Mouse (Mus musculus) CH12.LX (cell line): ENCODE data around the gene Nr5a2. TPM values are rescaled to one million over a fixed set of nuclear protein-coding genes. Genes with fewer than 3 reads are reported as not detected.

Source experiments
- DNase-seq: peaks from one replicate; pipeline ENCODE4 v3.0.0-alpha.2; 2013; ENCODE audit errors: extremely low read depth
- H3K27ac ChIP-seq: 2 replicates; pipeline ENCODE4 v1.5.1; 2012; ENCODE audit warnings: low read depth, mild to moderate bottlenecking, control low read depth, moderate library complexity; ENCODE audit not compliant: insufficient read depth
- H3K27me3 ChIP-seq: replicated peaks from 2 replicates; pipeline ENCODE3; 2012; ENCODE audit warnings: inconsistent platforms
- H3K36me3 ChIP-seq, 2 experiments: replicated peaks in 1 of 2; 2 replicates each; pipeline versions ENCODE3 to v1.6.1; 2012; ENCODE audit warnings: inconsistent platforms in 1 of 2, low read length in 1 of 2, mild to moderate bottlenecking in 1 of 2, mixed read lengths in 1 of 2, moderate library complexity in 1 of 2; ENCODE audit not compliant: control insufficient read depth in 1 of 2, insufficient read depth in 1 of 2
- H3K4me1 ChIP-seq, 2 experiments: 2 replicates each; pipeline ENCODE4 v1.6.1; 2012; ENCODE audit warnings: inconsistent platforms in 1 of 2, moderate library complexity in 1 of 2; ENCODE audit not compliant: insufficient read depth in 2 of 2, control insufficient read depth in 1 of 2
- H3K4me2 ChIP-seq: 2 replicates; pipeline ENCODE4 v1.6.1; 2012; ENCODE audit warnings: low read depth, mild to moderate bottlenecking, control low read depth; ENCODE audit not compliant: poor library complexity, insufficient read depth, severe bottlenecking
- H3K4me3 ChIP-seq, 3 experiments: fragments of 150-350 bp in 1 of 3; sonication (generic) in 1 of 3; replicated peaks in 1 of 3; 2 replicates each; pipeline versions ENCODE3 to v1.5.1; 2011 to 2012; ENCODE audit warnings: low read depth in 2 of 3, low read length in 2 of 3, mild to moderate bottlenecking in 2 of 3, moderate library complexity in 2 of 3, control low read depth in 1 of 3, improper control_type of control experiment in 1 of 3, inconsistent platforms in 1 of 3, mixed read lengths in 1 of 3; ENCODE audit not compliant: poor library complexity in 1 of 3
- H3K79me2 ChIP-seq: replicated peaks from 2 replicates; pipeline ENCODE4 v1.6.1; 2012; ENCODE audit warnings: mild to moderate bottlenecking, moderate library complexity; ENCODE audit not compliant: control insufficient read depth, poor library complexity, insufficient read depth, severe bottlenecking; ENCODE audit errors: extremely low read depth
- H3K9ac ChIP-seq: 2 replicates; pipeline ENCODE4 v1.6.1; 2012; ENCODE audit warnings: low read depth, mild to moderate bottlenecking, control low read depth, moderate library complexity; ENCODE audit not compliant: insufficient read depth
- H3K9me3 ChIP-seq: replicated peaks from 2 replicates; pipeline ENCODE3; 2012; ENCODE audit warnings: low read length, inconsistent platforms, mixed read lengths
- CHD1 ChIP-seq: IDR thresholded peaks from 2 replicates; pipeline ENCODE4 v1.6.1; 2012; ENCODE audit warnings: low read depth, low read length, improper control_type of control experiment, inconsistent platforms
- CHD2 ChIP-seq: IDR thresholded peaks from 2 replicates; pipeline ENCODE4 v1.6.1; 2011; ENCODE audit warnings: low read length, improper control_type of control experiment
- CTCF ChIP-seq, 2 experiments: IDR thresholded peaks in 1 of 2; conservative IDR thresholded peaks in 1 of 2; 2 replicates each; pipeline ENCODE4 v1.5.1; 2011 to 2012; ENCODE audit warnings: low read depth in 2 of 2, low read length in 2 of 2, improper control_type of control experiment in 1 of 2, inconsistent platforms in 1 of 2, mild to moderate bottlenecking in 1 of 2, moderate library complexity in 1 of 2
- ELF1 ChIP-seq: IDR thresholded peaks from 2 replicates; pipeline ENCODE4 v1.6.1; 2014; ENCODE audit warnings: low read depth, mild to moderate bottlenecking, inconsistent platforms, low read length, improper control_type of control experiment
- EP300 ChIP-seq: IDR thresholded peaks from 2 replicates; pipeline ENCODE4 v1.6.1; 2011; ENCODE audit warnings: low read length, improper control_type of control experiment
- HCFC1 ChIP-seq: IDR thresholded peaks from 2 replicates; pipeline ENCODE4 v1.6.1; 2012; ENCODE audit warnings: low read depth, mild to moderate bottlenecking, inconsistent platforms, low read length, improper control_type of control experiment
- IRF4 ChIP-seq: IDR thresholded peaks from 2 replicates; pipeline ENCODE4 v1.6.1; 2014; ENCODE audit warnings: low read depth, mild to moderate bottlenecking, inconsistent platforms, low read length, improper control_type of control experiment
- KAT2A ChIP-seq: IDR thresholded peaks from 2 replicates; pipeline ENCODE4 v1.6.1; 2012; ENCODE audit warnings: low read length, improper control_type of control experiment, inconsistent platforms; ENCODE audit not compliant: insufficient replicate concordance
- MAZ ChIP-seq: IDR thresholded peaks from 2 replicates; pipeline ENCODE4 v1.6.1; 2012; ENCODE audit warnings: low read depth, mild to moderate bottlenecking, inconsistent platforms, low read length, improper control_type of control experiment, moderate library complexity
- MYC ChIP-seq: IDR thresholded peaks from 2 replicates; pipeline ENCODE4 v1.6.1; 2011; ENCODE audit warnings: low read depth, mild to moderate bottlenecking, improper control_type of control experiment, low read length
- NRF1 ChIP-seq: IDR thresholded peaks from 2 replicates; pipeline ENCODE4 v1.6.1; 2014; ENCODE audit warnings: low read depth, mild to moderate bottlenecking, inconsistent platforms, low read length, improper control_type of control experiment, moderate library complexity
- PAX5 ChIP-seq: IDR thresholded peaks from 2 replicates; pipeline ENCODE4 v1.6.1; 2012; ENCODE audit warnings: low read length, inconsistent platforms, mixed read lengths
- POLR2AphosphoS2 ChIP-seq: IDR thresholded peaks from 2 replicates; pipeline ENCODE4 v1.6.1; 2011; ENCODE audit warnings: low read depth, low read length, improper control_type of control experiment
- RAD21 ChIP-seq: IDR thresholded peaks from 2 replicates; pipeline ENCODE4 v1.6.1; 2011; ENCODE audit warnings: low read depth, mild to moderate bottlenecking, low read length, improper control_type of control experiment, moderate library complexity
- SIN3A ChIP-seq: IDR thresholded peaks from 2 replicates; pipeline ENCODE4 v1.6.1; 2012; ENCODE audit warnings: low read length, improper control_type of control experiment, inconsistent platforms
- SMC3 ChIP-seq: IDR thresholded peaks from 2 replicates; pipeline ENCODE4 v1.6.1; 2011; ENCODE audit warnings: low read depth, low read length, improper control_type of control experiment
- TBP ChIP-seq: conservative IDR thresholded peaks from 2 replicates; pipeline ENCODE4 v1.6.1; 2011; ENCODE audit warnings: low read depth, low read length, improper control_type of control experiment
- TCF12 ChIP-seq: IDR thresholded peaks from 2 replicates; pipeline ENCODE4 v1.6.1; 2014; ENCODE audit warnings: low read depth, mild to moderate bottlenecking, inconsistent platforms, low read length, improper control_type of control experiment
- USF2 ChIP-seq: conservative IDR thresholded peaks from 2 replicates; pipeline ENCODE4 v1.6.1; 2011; ENCODE audit warnings: low read depth, low read length, improper control_type of control experiment
- ZC3H11A ChIP-seq: IDR thresholded peaks from 2 replicates; pipeline ENCODE4 v1.6.1; 2012; ENCODE audit warnings: low read depth, mild to moderate bottlenecking, inconsistent platforms, low read length, improper control_type of control experiment
- ZKSCAN1 ChIP-seq: IDR thresholded peaks from 2 replicates; pipeline ENCODE4 v1.6.1; 2012; ENCODE audit warnings: low read depth, inconsistent platforms, low read length, improper control_type of control experiment, borderline replicate concordance
- ZNF384 ChIP-seq: IDR thresholded peaks from 2 replicates; pipeline ENCODE4 v1.6.1; 2012; ENCODE audit warnings: low read depth, low read length, improper control_type of control experiment, inconsistent platforms
- dilution Hi-C: fragments of 300-500 bp; cut with MboI; formaldehyde crosslinking; loops from 2 replicates; pipeline ENCODE4 v1.14.3; 2020; ENCODE audit warnings: low sequenced_read_pairs; ENCODE audit not compliant: extremely low pct_unique_long_range_greater_than_20kb, extremely low pct_ligation_motif_present
- in situ Hi-C: fragments of 300-500 bp; cut with MboI; formaldehyde crosslinking; loops from 3 replicates; pipeline ENCODE4 v1.14.3; 2019; ENCODE audit warnings: low sequenced_read_pairs, low pct_ligation_motif_present, low pct_unique_long_range_greater_than_20kb, mixed read lengths
- polyA plus RNA-seq: library from polyadenylated mRNA; unstranded; fragments of >175 nt; gene quantifications from 2 replicates; pipeline ENCODE4 v1.2.1, GENCODE M21; 2012; ENCODE audit warnings: low read depth; ENCODE audit not compliant: insufficient read length
- total RNA-seq, 2 experiments: library from RNA; depleted of rRNA; stranded (reverse); fragments of 300-350 nt in 1 of 2; fragments of >200 nt in 1 of 2; gene quantifications; 2 replicates each; pipeline ENCODE4 v1.2.3; 2012 to 2014

Gene Nr5a2
- total RNA-seq (2012; rRNA removed): 0.25 and 0.47 TPM in 2 replicates
- total RNA-seq (2014; rRNA removed): 0.90 and 1.3 TPM in 2 replicates
- polyA plus RNA-seq: 0.71 and 0.77 TPM in 2 replicates

- Histone ChIP-seq H3K27me3 (no peaks in the 10 kb centered on the region), H3K4me1 (0 out of 4 replicates have a peak, but pooled peaks cover 0 to 3% of the 10 kb centered on the region in 2 experiments), H3K4me3 (no peak within 1 kb of the TSS), H3K27ac (no peak within 1 kb of the TSS), H3K79me2 (no peaks in the 10 kb centered on the region), H3K9ac (no peak within 1 kb of the TSS), H3K4me2 (no peak within 1 kb of the TSS), H3K36me3 (no peaks in the 10 kb centered on the region), H3K9me3 (no peaks in the 10 kb centered on the region)
- in situ Hi-C loops: no loop called here
- dilution Hi-C loops: no loop called here
- DNase-seq: no peak
- TF ChIP-seq POLR2AphosphoS2 (no peak), PAX5 (no peak), HCFC1 (no peak), IRF4 (no peak), MYC (no peak)
Observed at GRCm38 (mm10) chr1:136960428-136961012, at the start of gene Nr5a2. Gene Nr5a2, minus strand, starts transcription at chr1:136960448.

- H3K4me2 ChIP-seq: no peak overlapping the region
- peaks cover 0 to 4% of the 10 kb centered on the region in 2 experiments; a peak in 2 of 4 replicates for H3K4me1 ChIP-seq
- dilution Hi-C loops (no loop called here), in situ Hi-C loops (no loop called here)
- H3K4me3 ChIP-seq: no peak overlapping the region
- H3K27ac ChIP-seq: no peak overlapping the region
- H3K9ac ChIP-seq: no peak overlapping the region
- no peak for DNase-seq
- TF ChIP-seq NRF1 (no peak), MAZ (no peak), RAD21 (no peak), PAX5 (no peak), USF2 (no peak), CTCF (conservative IDR thresholded peaks at IDR 0.05 in 1 of 2, IDR thresholded peaks at IDR 0.05 in 1 of 2; ENCODE audit: low read depth in 2 of 2, low read length in 2 of 2) (no peak), CHD2 (no peak), ELF1 (no peak), ZC3H11A (no peak), ZNF384 (no peak), CHD1 (no peak), SIN3A (no peak), EP300 (no peak), HCFC1 (no peak), ZKSCAN1 (no peak), KAT2A (no peak), TBP (no peak), SMC3 (no peak), TCF12 (no peak)
- no peaks in the 10 kb centered on the region for H3K79me2 ChIP-seq
- no peaks in the 10 kb centered on the region for H3K9me3 ChIP-seq
- H3K27me3 ChIP-seq: no peaks in the 10 kb centered on the region
- no peaks in the 10 kb centered on the region for H3K36me3 ChIP-seq
Observed at GRCm38 (mm10) chr1:137008726-137009239, 48.5 kb upstream of the Nr5a2 start.
